In genomic region chr5:118436474-118437306, GRCm38 (mm10) we compare ENCODE assay signal across 9 mouse cellular contexts.
DNase-seq lines count a peak whose midpoint lies in the region; ATAC-seq lines count a peak whose summit lies in the region.
"Had no signal": no experiment of that assay in that cellular context is flagged by ENCODE, and none has a peak within 500 bp of the region (broad histone marks: within the 10 kb centered on the region; RNA-seq: fewer than 3 reads in every experiment).

No protein-coding gene starts in this region.

- H3K27me3 ChIP-seq in forebrain, embryonic 13.5 days = peaks cover 23% of the 10 kb centered on the region
- H3K27me3 ChIP-seq in forebrain, embryonic 15.5 days = 0 out of 2 replicates have a peak, but pooled peaks cover 4% of the 10 kb centered on the region
- peaks cover 22% of the 10 kb centered on the region for H3K27me3 ChIP-seq in liver, embryonic 11.5 days (replicated peaks; ENCODE audit: control insufficient read depth, insufficient read depth, low read length)
- peaks cover 21% of the 10 kb centered on the region for H3K27me3 ChIP-seq in hindbrain, embryonic 15.5 days
- peaks cover 30% of the 10 kb centered on the region for H3K27me3 ChIP-seq in midbrain, embryonic 14.5 days (ENCODE audit: control insufficient read depth, insufficient read depth, low read length)

- DNase-seq in liver, embryonic 11.5 days (ENCODE audit: low spot score) = no peak
- no peak for DNase-seq in liver
- no peak for DNase-seq in midbrain, embryonic 14.5 days
- no peak for DNase-seq in gastrocnemius, postnatal 36 days
- DNase-seq in frontal cortex, postnatal 14 days (ENCODE audit: low spot score in 2 of 2) = no peak

- intact Hi-C loops in gastrocnemius, postnatal 36 days (cut with DNase I) = no loop called here

- no peak overlapping the region for H3K27ac ChIP-seq in forebrain, embryonic 13.5 days
- H3K27ac ChIP-seq in forebrain, embryonic 15.5 days (replicated peaks) = no peak overlapping the region
- H3K27ac ChIP-seq in liver, embryonic 11.5 days (ENCODE audit: low read depth, low read length) = no peak overlapping the region
- no peak overlapping the region for H3K27ac ChIP-seq in hindbrain, embryonic 15.5 days (replicated peaks)
- no peak overlapping the region for H3K27ac ChIP-seq in midbrain, embryonic 14.5 days (replicated peaks; ENCODE audit: low read depth, low read length)
- H3K27ac ChIP-seq: layer of hippocampus, adult 2 months had no signal

- H3K9ac ChIP-seq in forebrain, embryonic 13.5 days = no peak overlapping the region
- H3K9ac ChIP-seq in forebrain, embryonic 15.5 days (replicated peaks) = no peak overlapping the region
- H3K9ac ChIP-seq in liver, embryonic 11.5 days (ENCODE audit: low read depth, low read length) = no peak overlapping the region
- H3K9ac ChIP-seq in hindbrain, embryonic 15.5 days = no peak overlapping the region
- no peak overlapping the region for H3K9ac ChIP-seq in midbrain, embryonic 14.5 days (replicated peaks; ENCODE audit: low read length)

- peaks cover 30% of the 10 kb centered on the region for H3K4me1 ChIP-seq in forebrain, embryonic 13.5 days
- peaks cover 26% of the 10 kb centered on the region for H3K4me1 ChIP-seq in forebrain, embryonic 15.5 days
- H3K4me1 ChIP-seq in liver, embryonic 11.5 days (replicated peaks; ENCODE audit: control insufficient read depth, insufficient read depth, low read length) = peaks cover 11% of the 10 kb centered on the region
- H3K4me1 ChIP-seq in hindbrain, embryonic 15.5 days (replicated peaks) = peaks cover 13% of the 10 kb centered on the region
- H3K4me1 ChIP-seq in midbrain, embryonic 14.5 days (ENCODE audit: control insufficient read depth, insufficient read depth, low read length) = peaks cover 17% of the 10 kb centered on the region; the same call in 1 of the 2 replicates

- H3K4me3 ChIP-seq in forebrain, embryonic 13.5 days = no peak overlapping the region
- no peak overlapping the region for H3K4me3 ChIP-seq in forebrain, embryonic 15.5 days
- H3K4me3 ChIP-seq in liver, embryonic 11.5 days (ENCODE audit: low read depth, low read length) = peak overlapping the region; percentile 6; the same call in 1 of the 2 replicates
- no peak overlapping the region for H3K4me3 ChIP-seq in hindbrain, embryonic 15.5 days
- H3K4me3 ChIP-seq in midbrain, embryonic 14.5 days (replicated peaks; ENCODE audit: low read depth, low read length) = no peak overlapping the region
- H3K4me3 ChIP-seq: layer of hippocampus, adult 2 months had no signal

- H3K9me3 ChIP-seq in forebrain, embryonic 13.5 days (replicated peaks) = no peaks in the 10 kb centered on the region
- H3K9me3 ChIP-seq in forebrain, embryonic 15.5 days = no peaks in the 10 kb centered on the region
- no peaks in the 10 kb centered on the region for H3K9me3 ChIP-seq in liver, embryonic 11.5 days (ENCODE audit: control insufficient read depth, low read length)
- H3K9me3 ChIP-seq in hindbrain, embryonic 15.5 days = no peaks in the 10 kb centered on the region
- H3K9me3 ChIP-seq in midbrain, embryonic 14.5 days (ENCODE audit: control insufficient read depth, low read length) = no peaks in the 10 kb centered on the region

- H3K4me2 ChIP-seq in forebrain, embryonic 13.5 days = 0 out of 2 replicates have a peak overlapping the region, but pooled peaks have one; percentile 2
- no peak overlapping the region for H3K4me2 ChIP-seq in forebrain, embryonic 15.5 days (replicated peaks)
- peak overlapping the region; percentile 50 for H3K4me2 ChIP-seq in liver, embryonic 11.5 days
- peak overlapping the region; percentile 17; the same call in 1 of the 2 replicates for H3K4me2 ChIP-seq in hindbrain, embryonic 15.5 days
- H3K4me2 ChIP-seq in midbrain, embryonic 14.5 days (ENCODE audit: low read length) = peak overlapping the region; percentile 9; the same call in 1 of the 2 replicates

- no peak for ATAC-seq in forebrain, embryonic 13.5 days
- no peak for ATAC-seq in forebrain, embryonic 15.5 days (replicated peaks)
- no peak for ATAC-seq in liver, embryonic 11.5 days (replicated peaks; ENCODE audit: low FRiP score)
- ATAC-seq in hindbrain, embryonic 15.5 days (ENCODE audit: low FRiP score, low read depth) = no peak
- ATAC-seq in midbrain, embryonic 14.5 days (ENCODE audit: low FRiP score, low TSS enrichment) = no peak

- H3K36me3 ChIP-seq in forebrain, embryonic 13.5 days (ENCODE audit: poor library complexity, severe bottlenecking) = no peaks in the 10 kb centered on the region
- H3K36me3 ChIP-seq in forebrain, embryonic 15.5 days = no peaks in the 10 kb centered on the region
- H3K36me3 ChIP-seq in liver, embryonic 11.5 days (ENCODE audit: control insufficient read depth, insufficient read depth, low read length) = no peaks in the 10 kb centered on the region
- H3K36me3 ChIP-seq in hindbrain, embryonic 15.5 days = no peaks in the 10 kb centered on the region
- no peaks in the 10 kb centered on the region for H3K36me3 ChIP-seq in midbrain, embryonic 14.5 days (ENCODE audit: control insufficient read depth, insufficient read depth, low read length)

- WGBS in forebrain, embryonic 13.5 days = 10% methylated on average over 22 of the region's 22 CpGs
- 12% methylated on average over 22 of the region's 22 CpGs for WGBS in forebrain, embryonic 15.5 days
- 17% methylated on average over 22 of the region's 22 CpGs for WGBS in liver, embryonic 11.5 days
- 8% methylated on average over 22 of the region's 22 CpGs for WGBS in hindbrain, embryonic 15.5 days
- WGBS in midbrain, embryonic 14.5 days = 9% methylated on average over 22 of the region's 22 CpGs
